Mouse (Mus musculus): Measurements from ENCODE around the gene Tmem221. TPM values are rescaled to one million over a fixed set of nuclear protein-coding genes. Genes with fewer than 3 reads are reported as not detected.

Gene Tmem221
- polyA plus RNA-seq, 1 experiment: 0.20 TPM

DNA sequence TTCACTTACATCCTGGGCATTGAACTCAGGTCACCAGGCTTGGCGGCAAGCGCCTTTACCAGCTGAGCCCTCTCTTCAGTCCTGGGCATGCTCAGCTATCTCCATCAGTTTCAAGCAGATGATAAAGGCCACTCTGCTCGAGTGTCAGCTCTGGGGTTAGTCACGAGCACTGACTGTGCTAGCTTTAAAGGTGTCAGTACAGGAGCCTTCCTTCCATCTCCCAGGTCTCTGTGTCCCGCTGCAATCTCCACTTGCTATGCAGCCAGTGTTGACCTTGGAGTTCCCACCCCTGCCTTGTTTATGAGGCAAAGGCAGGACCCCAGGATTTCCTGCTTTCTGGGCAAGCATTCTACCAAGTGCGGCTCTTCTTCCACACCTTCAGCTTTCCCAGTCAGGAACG, 8.9 kb upstream of the Tmem221 start:
- Histone ChIP-seq H3ac (ENCODE audit: control insufficient read depth, insufficient read length) (no peak overlapping the region), H3K27me3 (ENCODE audit: control insufficient read depth, insufficient read depth, insufficient read length) (no peaks in the 10 kb centered on the region), H3K4me2 (ENCODE audit: low read depth) (no peak overlapping the region), H3K79me2 (ENCODE audit: control insufficient read depth, insufficient read depth) (no peaks in the 10 kb centered on the region), H3K4me3 (no peak overlapping the region), H3K36me3 (ENCODE audit: control insufficient read depth, insufficient read depth) (no peaks in the 10 kb centered on the region)
- TF ChIP-seq MYOD1 (IDR thresholded peaks at IDR 0.05; ENCODE audit: control insufficient read depth in 1 of 3, insufficient read length in 2 of 3, low read depth in 2 of 3) (no peak), CEBPB (IDR thresholded peaks at IDR 0.05; ENCODE audit: insufficient read depth, poor library complexity, severe bottlenecking) (no peak), TCF12 (IDR thresholded peaks at IDR 0.05; ENCODE audit: insufficient read depth, poor library complexity, severe bottlenecking) (no peak), POLR2A (IDR thresholded peaks at IDR 0.05; ENCODE audit: insufficient read length, low read depth) (no peak), E2F4 (IDR thresholded peaks at IDR 0.05; ENCODE audit: insufficient read depth) (no peak), MYOG (IDR thresholded peaks at IDR 0.05; ENCODE audit: control insufficient read depth in 1 of 3, insufficient read depth in 1 of 3, insufficient read length in 2 of 3, low read depth in 2 of 3) (no peak), REST (IDR thresholded peaks at IDR 0.05; ENCODE audit: insufficient read depth, insufficient read length) (no peak), POLR2AphosphoS2 (IDR thresholded peaks at IDR 0.05; ENCODE audit: insufficient read length, low read depth) (no peak)

- no peaks in the 10 kb centered on the region for H3K27me3 ChIP-seq (ENCODE audit: control insufficient read depth, insufficient read depth, insufficient read length)
- TF ChIP-seq MYOD1 (IDR thresholded peaks at IDR 0.05; ENCODE audit: control insufficient read depth in 1 of 3, insufficient read length in 2 of 3, low read depth in 2 of 3) (no peak), POLR2AphosphoS2 (IDR thresholded peaks at IDR 0.05; ENCODE audit: insufficient read length, low read depth) (no peak), TCF3 (IDR thresholded peaks at IDR 0.05; ENCODE audit: insufficient read length, low read depth) (no peak), USF1 (IDR thresholded peaks at IDR 0.05; ENCODE audit: low read depth) (no peak), REST (IDR thresholded peaks at IDR 0.05; ENCODE audit: insufficient read depth, insufficient read length) (no peak), POLR2A (IDR thresholded peaks at IDR 0.05; ENCODE audit: insufficient read length, low read depth) (no peak), E2F4 (IDR thresholded peaks at IDR 0.05; ENCODE audit: insufficient read depth) (no peak), CEBPB (IDR thresholded peaks at IDR 0.05; ENCODE audit: insufficient read depth, poor library complexity, severe bottlenecking) (no peak), MAX (IDR thresholded peaks at IDR 0.05; ENCODE audit: low read depth) (no peak), MYOG (IDR thresholded peaks at IDR 0.05; ENCODE audit: control insufficient read depth in 1 of 3, insufficient read depth in 1 of 3, insufficient read length in 2 of 3, low read depth in 2 of 3) (no peak), SRF (IDR thresholded peaks at IDR 0.05; ENCODE audit: control insufficient read depth, insufficient read length, low read depth) (no peak), TCF12 (IDR thresholded peaks at IDR 0.05; ENCODE audit: insufficient read depth, poor library complexity, severe bottlenecking) (no peak)
- H3K36me3 ChIP-seq (ENCODE audit: control insufficient read depth, insufficient read depth): no peaks in the 10 kb centered on the region
- no peak within 1 kb of the TSS for H3K4me3 ChIP-seq
- H3ac ChIP-seq (ENCODE audit: control insufficient read depth, insufficient read length): no peak within 1 kb of the TSS
- no peaks in the 10 kb centered on the region for H3K79me2 ChIP-seq (ENCODE audit: control insufficient read depth, insufficient read depth)
- H3K4me2 ChIP-seq (ENCODE audit: low read depth): no peak within 1 kb of the TSS
Measured at GRCm38 (mm10) chr8:71566501-71566900, 7.8 kb upstream of the Tmem221 start, which contains the start of gene Nxnl1. Gene Nxnl1 (minus strand): TSS chr8:71566601.

- TF ChIP-seq USF1 (IDR thresholded peaks at IDR 0.05; ENCODE audit: low read depth) (no peak), REST (IDR thresholded peaks at IDR 0.05; ENCODE audit: insufficient read depth, insufficient read length) (no peak), POLR2AphosphoS2 (IDR thresholded peaks at IDR 0.05; ENCODE audit: insufficient read length, low read depth) (no peak), SRF (IDR thresholded peaks at IDR 0.05; ENCODE audit: control insufficient read depth, insufficient read length, low read depth) (no peak), MYOD1 (IDR thresholded peaks at IDR 0.05; ENCODE audit: control insufficient read depth in 1 of 3, insufficient read length in 2 of 3, low read depth in 2 of 3) (no peak), CEBPB (IDR thresholded peaks at IDR 0.05; ENCODE audit: insufficient read depth, poor library complexity, severe bottlenecking) (no peak), MYOG (IDR thresholded peaks at IDR 0.05; ENCODE audit: control insufficient read depth in 1 of 3, insufficient read depth in 1 of 3, insufficient read length in 2 of 3, low read depth in 2 of 3) (no peak), TCF12 (IDR thresholded peaks at IDR 0.05; ENCODE audit: insufficient read depth, poor library complexity, severe bottlenecking) (no peak), MAX (IDR thresholded peaks at IDR 0.05; ENCODE audit: low read depth) (no peak), TCF3 (IDR thresholded peaks at IDR 0.05; ENCODE audit: insufficient read length, low read depth) (no peak), E2F4 (IDR thresholded peaks at IDR 0.05; ENCODE audit: insufficient read depth) (no peak), POLR2A (IDR thresholded peaks at IDR 0.05; ENCODE audit: insufficient read length, low read depth) (no peak)
- Histone ChIP-seq H3K4me2 (ENCODE audit: low read depth) (no peak overlapping the region), H3K4me3 (no peak overlapping the region), H3K27me3 (ENCODE audit: control insufficient read depth, insufficient read depth, insufficient read length) (no peaks in the 10 kb centered on the region), H3ac (ENCODE audit: control insufficient read depth, insufficient read length) (no peak overlapping the region), H3K36me3 (ENCODE audit: control insufficient read depth, insufficient read depth) (no peaks in the 10 kb centered on the region), H3K79me2 (ENCODE audit: control insufficient read depth, insufficient read depth) (no peaks in the 10 kb centered on the region)
Measured at GRCm38 (mm10) chr8:71563992-71564391, 5.3 kb upstream of the Tmem221 start.

DNA sequence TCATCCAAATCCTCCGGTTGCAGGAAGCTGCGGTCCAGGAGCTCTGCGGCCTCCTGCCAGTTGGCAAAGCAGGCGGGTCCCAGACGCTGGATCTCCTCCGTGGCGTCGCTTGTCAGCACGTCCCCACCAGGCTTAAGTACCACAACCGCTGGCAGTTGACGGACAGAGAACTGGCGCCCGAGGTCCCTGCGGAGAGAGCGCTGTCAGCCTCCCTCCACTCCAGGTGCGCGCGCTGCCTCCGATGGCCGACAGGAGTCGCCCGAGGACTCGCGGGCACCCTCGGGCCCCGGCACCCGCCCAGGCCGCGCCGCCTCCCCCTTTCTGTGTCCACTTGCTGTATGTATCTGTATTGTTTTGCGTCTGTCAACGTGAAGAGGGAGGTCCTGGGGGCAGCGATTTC, 4.1 kb upstream of the Tmem221 start:
- peak in 1 of 3 experiments; percentile 50 for TF ChIP-seq MYOD1 (IDR thresholded peaks at IDR 0.05; ENCODE audit: control insufficient read depth in 1 of 3, insufficient read length in 2 of 3, low read depth in 2 of 3)
- TF ChIP-seq MAX (IDR thresholded peaks at IDR 0.05; ENCODE audit: low read depth): no peak
- TF ChIP-seq REST (IDR thresholded peaks at IDR 0.05; ENCODE audit: insufficient read depth, insufficient read length): no peak
- H3K4me3 ChIP-seq: no peak overlapping the region
- no peaks in the 10 kb centered on the region for H3K36me3 ChIP-seq (ENCODE audit: control insufficient read depth, insufficient read depth)
- H3K4me2 ChIP-seq (ENCODE audit: low read depth): peak overlapping the region; percentile 55
- no peak overlapping the region for H3ac ChIP-seq (ENCODE audit: control insufficient read depth, insufficient read length)
- H3K79me2 ChIP-seq (ENCODE audit: control insufficient read depth, insufficient read depth): no peaks in the 10 kb centered on the region
- peaks cover 10% of the 10 kb centered on the region for H3K27me3 ChIP-seq (ENCODE audit: control insufficient read depth, insufficient read depth, insufficient read length)

GRCm38 (mm10) chr8:71561401-71561800, 2.7 kb upstream of the Tmem221 start:
- Histone ChIP-seq H3ac (ENCODE audit: control insufficient read depth, insufficient read length) (no peak overlapping the region), H3K4me3 (no peak overlapping the region), H3K27me3 (ENCODE audit: control insufficient read depth, insufficient read depth, insufficient read length) (peaks cover 12% of the 10 kb centered on the region), H3K36me3 (ENCODE audit: control insufficient read depth, insufficient read depth) (no peaks in the 10 kb centered on the region), H3K79me2 (ENCODE audit: control insufficient read depth, insufficient read depth) (no peaks in the 10 kb centered on the region), H3K4me2 (ENCODE audit: low read depth) (no peak overlapping the region)
- TF ChIP-seq POLR2AphosphoS2 (IDR thresholded peaks at IDR 0.05; ENCODE audit: insufficient read length, low read depth) (no peak), MYOD1 (IDR thresholded peaks at IDR 0.05; ENCODE audit: control insufficient read depth in 1 of 3, insufficient read length in 2 of 3, low read depth in 2 of 3) (no peak), SRF (IDR thresholded peaks at IDR 0.05; ENCODE audit: control insufficient read depth, insufficient read length, low read depth) (no peak), TCF12 (IDR thresholded peaks at IDR 0.05; ENCODE audit: insufficient read depth, poor library complexity, severe bottlenecking) (no peak), TCF3 (IDR thresholded peaks at IDR 0.05; ENCODE audit: insufficient read length, low read depth) (no peak), MYOG (IDR thresholded peaks at IDR 0.05; ENCODE audit: control insufficient read depth in 1 of 3, insufficient read depth in 1 of 3, insufficient read length in 2 of 3, low read depth in 2 of 3) (no peak), POLR2A (IDR thresholded peaks at IDR 0.05; ENCODE audit: insufficient read length, low read depth) (no peak), E2F4 (IDR thresholded peaks at IDR 0.05; ENCODE audit: insufficient read depth) (no peak), USF1 (IDR thresholded peaks at IDR 0.05; ENCODE audit: low read depth) (no peak), MAX (IDR thresholded peaks at IDR 0.05; ENCODE audit: low read depth) (no peak), CEBPB (IDR thresholded peaks at IDR 0.05; ENCODE audit: insufficient read depth, poor library complexity, severe bottlenecking) (no peak), REST (IDR thresholded peaks at IDR 0.05; ENCODE audit: insufficient read depth, insufficient read length) (no peak)

Data from myocyte (in vitro differentiated cells).